17 mouse cellular contexts compared by ENCODE assay signal in genomic region chr13:97394071-97394470, GRCm38 (mm10).
"Had no signal": no experiment of that assay in that cellular context is flagged by ENCODE, and none has a peak within 500 bp of the region (broad histone marks: within the 10 kb centered on the region; RNA-seq: fewer than 3 reads in every experiment).

No protein-coding gene starts in this region.

- H3K9me3 ChIP-seq: lung, embryonic 15.5 days; megakaryocyte, embryonic 14.5 days; midbrain, embryonic 13.5 days; midbrain, embryonic 15.5 days; neural tube, embryonic 12.5 days; stomach, embryonic 15.5 days had no signal

- ATAC-seq: lung, postnatal 0 days; midbrain, embryonic 13.5 days; midbrain, embryonic 15.5 days had no signal

- H3K4me3 ChIP-seq: lung, embryonic 15.5 days; megakaryocyte, embryonic 14.5 days; midbrain, embryonic 13.5 days; midbrain, embryonic 15.5 days; neural tube, embryonic 12.5 days; stomach, embryonic 15.5 days had no signal

- H3K27me3 ChIP-seq: lung, embryonic 15.5 days; midbrain, embryonic 13.5 days; midbrain, embryonic 15.5 days; neural tube, embryonic 12.5 days; stomach, embryonic 15.5 days had no signal

- H3K27ac ChIP-seq: lung, embryonic 15.5 days; macrophage; midbrain, embryonic 13.5 days; midbrain, embryonic 15.5 days; neural tube, embryonic 12.5 days; stomach, embryonic 15.5 days; stomach, postnatal 0 days had no signal

- H3K36me3 ChIP-seq: lung, embryonic 15.5 days; midbrain, embryonic 13.5 days; midbrain, embryonic 15.5 days; neural tube, embryonic 12.5 days; stomach, embryonic 15.5 days had no signal

- H3K4me2 ChIP-seq: lung, embryonic 15.5 days; midbrain, embryonic 11.5 days; midbrain, embryonic 13.5 days; midbrain, embryonic 15.5 days; neural tube, embryonic 12.5 days; stomach, embryonic 15.5 days had no signal

- H3K9ac ChIP-seq: lung, embryonic 15.5 days; midbrain, embryonic 13.5 days; midbrain, embryonic 15.5 days; neural tube, embryonic 12.5 days; stomach, embryonic 15.5 days had no signal

- H3K4me1 ChIP-seq: megakaryocyte, embryonic 14.5 days; stomach, embryonic 15.5 days had no signal

- DNase-seq: lung, adult 2 months; lung, postnatal 14 days; lung, postnatal 36 days; right cerebral cortex, postnatal 14 days; thymus, adult 2 months; thymus, postnatal 25 days; thymus, postnatal 4 days had no signal
